Mouse (Mus musculus): ENCODE data around the gene Pcbp2. TPM values are rescaled to one million over a fixed set of nuclear protein-coding genes. Genes with fewer than 3 reads are reported as not detected.

Gene Pcbp2
- polyA plus RNA-seq, 1 experiment from 2014 or later = 221 TPM

GRCm38 (mm10) chr15:102517976-102518858 lies 47.9 kb downstream of the Pcbp2 start, which contains the start of gene Tarbp2:
TSS of gene Tarbp2 (plus strand) at chr15:102518192.
- Histone ChIP-seq H3K9me3 (no peaks in the 10 kb centered on the region), H3K27ac (peak within 1 kb of the TSS; percentile 100), H3K27me3 (no peaks in the 10 kb centered on the region), H3K4me2 (peak within 1 kb of the TSS; percentile 92), H3K4me1 (peaks cover 35% of the 10 kb centered on the region), H3K4me3 (peak within 1 kb of the TSS; percentile 72), H3K9ac (peak within 1 kb of the TSS; percentile 90), H3K36me3 (peaks cover 31% of the 10 kb centered on the region)
- under 1% methylated on average over 60 of the region's 60 CpGs for WGBS
- ATAC-seq (ENCODE audit: insufficient number of reproducible peaks, low FRiP score, low TSS enrichment, low read depth) = peak; percentile 93

- Histone ChIP-seq H3K27ac (peak overlapping the region; percentile 100), H3K4me3 (peak overlapping the region; percentile 72), H3K27me3 (no peaks in the 10 kb centered on the region), H3K9ac (peak overlapping the region; percentile 90), H3K9me3 (no peaks in the 10 kb centered on the region), H3K4me2 (peak overlapping the region; percentile 72), H3K4me1 (peaks cover 35% of the 10 kb centered on the region), H3K36me3 (peaks cover 35% of the 10 kb centered on the region)
- 10% methylated on average over 9 of the region's 9 CpGs for WGBS
- ATAC-seq (ENCODE audit: insufficient number of reproducible peaks, low FRiP score, low TSS enrichment, low read depth) = no peak
Observed at GRCm38 (mm10) chr15:102518859-102519201, 48.5 kb downstream of the Pcbp2 start.

GRCm38 (mm10) chr15:102519211-102520141 lies 49.1 kb downstream of the Pcbp2 start:
- H3K4me3 ChIP-seq = peak overlapping the region; percentile 72
- no peaks in the 10 kb centered on the region for H3K27me3 ChIP-seq
- no peak for ATAC-seq (ENCODE audit: insufficient number of reproducible peaks, low FRiP score, low TSS enrichment, low read depth)
- 58% methylated on average over 17 of the region's 17 CpGs for WGBS
- H3K4me1 ChIP-seq = peaks cover 38% of the 10 kb centered on the region
- H3K9me3 ChIP-seq = no peaks in the 10 kb centered on the region
- H3K27ac ChIP-seq = peak overlapping the region; percentile 100
- peak overlapping the region; percentile 72 for H3K4me2 ChIP-seq
- peaks cover 42% of the 10 kb centered on the region for H3K36me3 ChIP-seq
- H3K9ac ChIP-seq = peak overlapping the region; percentile 90

- Histone ChIP-seq H3K9me3 (no peaks in the 10 kb centered on the region), H3K9ac (0 out of 2 replicates have a peak overlapping the region, but pooled peaks have one; percentile 14), H3K27ac (no peak overlapping the region), H3K4me3 (no peak overlapping the region), H3K4me1 (peaks cover 36% of the 10 kb centered on the region), H3K36me3 (peaks cover 44% of the 10 kb centered on the region), H3K4me2 (no peak overlapping the region), H3K27me3 (no peaks in the 10 kb centered on the region)
- 71% methylated on average over 4 of the region's 4 CpGs for WGBS
- no peak for ATAC-seq (ENCODE audit: insufficient number of reproducible peaks, low FRiP score, low TSS enrichment, low read depth)
Observed at GRCm38 (mm10) chr15:102520416-102520815, 50.1 kb downstream of the Pcbp2 start.

- WGBS = 86% methylated on average over 4 of the region's 4 CpGs
- Histone ChIP-seq H3K9ac (no peak overlapping the region), H3K27ac (no peak overlapping the region), H3K4me2 (no peak overlapping the region), H3K4me3 (no peak overlapping the region), H3K36me3 (peaks cover 48% of the 10 kb centered on the region), H3K27me3 (no peaks in the 10 kb centered on the region), H3K9me3 (no peaks in the 10 kb centered on the region), H3K4me1 (peaks cover 25% of the 10 kb centered on the region)
- ATAC-seq (ENCODE audit: insufficient number of reproducible peaks, low FRiP score, low TSS enrichment, low read depth) = no peak
Observed at GRCm38 (mm10) chr15:102521480-102521879, 51.1 kb downstream of the Pcbp2 start.

- H3K36me3 ChIP-seq = peaks cover 77% of the 10 kb centered on the region
- no peak within 1 kb of the TSS for H3K27ac ChIP-seq
- no peak within 1 kb of the TSS for H3K9ac ChIP-seq
- H3K27me3 ChIP-seq = no peaks in the 10 kb centered on the region
- no peak for ATAC-seq (ENCODE audit: insufficient number of reproducible peaks, low FRiP score, low TSS enrichment, low read depth)
- peaks cover 13% of the 10 kb centered on the region for H3K4me1 ChIP-seq
- 3% methylated on average over 3 of the region's 3 CpGs for WGBS
- no peak within 1 kb of the TSS for H3K4me2 ChIP-seq
- no peak within 1 kb of the TSS for H3K4me3 ChIP-seq
- no peaks in the 10 kb centered on the region for H3K9me3 ChIP-seq
Observed at GRCm38 (mm10) chr15:102524892-102525485, 54.6 kb downstream of the Pcbp2 start, which contains the start of gene Npff. TSS of gene Npff (minus strand) at chr15:102524942.

GRCm38 (mm10) chr15:102526111-102527002 lies 56.0 kb downstream of the Pcbp2 start:
- Histone ChIP-seq H3K4me1 (peaks cover 4% of the 10 kb centered on the region; the same call in 1 of the 2 replicates), H3K36me3 (peaks cover 75% of the 10 kb centered on the region), H3K27ac (no peak overlapping the region), H3K27me3 (no peaks in the 10 kb centered on the region), H3K9ac (no peak overlapping the region), H3K4me2 (no peak overlapping the region), H3K4me3 (no peak overlapping the region), H3K9me3 (no peaks in the 10 kb centered on the region)
- WGBS = 81% methylated on average over 6 of the region's 6 CpGs
- no peak for ATAC-seq (ENCODE audit: insufficient number of reproducible peaks, low FRiP score, low TSS enrichment, low read depth)

- H3K9me3 ChIP-seq = no peaks in the 10 kb centered on the region
- 64% methylated on average over 3 of the region's 3 CpGs for WGBS
- H3K4me2 ChIP-seq = no peak overlapping the region
- H3K36me3 ChIP-seq = peaks cover 75% of the 10 kb centered on the region
- H3K9ac ChIP-seq = no peak overlapping the region
- H3K4me1 ChIP-seq = peaks cover 4% of the 10 kb centered on the region; the same call in 1 of the 2 replicates
- H3K27me3 ChIP-seq = no peaks in the 10 kb centered on the region
- no peak overlapping the region for H3K27ac ChIP-seq
- no peak for ATAC-seq (ENCODE audit: insufficient number of reproducible peaks, low FRiP score, low TSS enrichment, low read depth)
- H3K4me3 ChIP-seq = no peak overlapping the region
Observed at GRCm38 (mm10) chr15:102527936-102528335, 57.6 kb downstream of the Pcbp2 start.

- ATAC-seq (ENCODE audit: insufficient number of reproducible peaks, low FRiP score, low TSS enrichment, low read depth) = no peak
- Histone ChIP-seq H3K27ac (no peak overlapping the region), H3K9me3 (no peaks in the 10 kb centered on the region), H3K4me3 (no peak overlapping the region), H3K27me3 (no peaks in the 10 kb centered on the region), H3K36me3 (peaks cover 78% of the 10 kb centered on the region), H3K4me1 (peaks cover 4% of the 10 kb centered on the region; the same call in 1 of the 2 replicates), H3K4me2 (no peak overlapping the region), H3K9ac (no peak overlapping the region)
- 95% methylated on average over 1 of the region's 1 CpGs for WGBS
Observed at GRCm38 (mm10) chr15:102528396-102528795, 58.1 kb downstream of the Pcbp2 start.

- WGBS = 64% methylated on average over 4 of the region's 4 CpGs
- ATAC-seq (ENCODE audit: insufficient number of reproducible peaks, low FRiP score, low TSS enrichment, low read depth) = no peak
Observed at GRCm38 (mm10) chr15:102530566-102530965, 60.2 kb downstream of the Pcbp2 start.

GRCm38 (mm10) chr15:102531586-102531985 lies 61.2 kb downstream of the Pcbp2 start:
- no peak for ATAC-seq (ENCODE audit: insufficient number of reproducible peaks, low FRiP score, low TSS enrichment, low read depth)
- Histone ChIP-seq H3K36me3 (peaks cover 82% of the 10 kb centered on the region), H3K9me3 (no peaks in the 10 kb centered on the region), H3K4me1 (no peaks in the 10 kb centered on the region), H3K9ac (no peak overlapping the region), H3K4me3 (no peak overlapping the region), H3K27me3 (no peaks in the 10 kb centered on the region), H3K4me2 (no peak overlapping the region), H3K27ac (no peak overlapping the region)
- WGBS = 74% methylated on average over 4 of the region's 4 CpGs

More at GRCm38 (mm10) chr15:102530566-102530965, 60.2 kb downstream of the Pcbp2 start:
- Histone ChIP-seq H3K27ac (no peak overlapping the region), H3K4me3 (no peak overlapping the region), H3K36me3 (peaks cover 78% of the 10 kb centered on the region), H3K4me1 (no peaks in the 10 kb centered on the region), H3K9ac (no peak overlapping the region), H3K9me3 (no peaks in the 10 kb centered on the region), H3K27me3 (no peaks in the 10 kb centered on the region), H3K4me2 (no peak overlapping the region)
